Mouse (Mus musculus): ENCODE measurements at regions not wholly inside any gene's neighbourhood (a gene's known extent, or its start where the extent isn't known, plus 50 kb on each side); places are given as distances from the start of the nearest gene placed in this dataset.

GRCm38 (mm10) chr3:16941146-16941545 lies 934.9 kb upstream of the Gm5150 start:
- Histone ChIP-seq H3K4me3 (ENCODE audit: low read depth, low read length) (no peak overlapping the region), H3K4me1 (ENCODE audit: insufficient read depth) (no peaks in the 10 kb centered on the region), H3K9me3 (ENCODE audit: low read depth, low read length) (no peaks in the 10 kb centered on the region), H3K4me2 (no peak overlapping the region), H3K9ac (no peak overlapping the region), H3K27ac (ENCODE audit: low read depth) (no peak overlapping the region), H3K27me3 (ENCODE audit: insufficient read depth, low read length) (no peaks in the 10 kb centered on the region), H3K36me3 (ENCODE audit: insufficient read depth) (no peaks in the 10 kb centered on the region)
- no peak for DNase-seq
- no peak for ATAC-seq (ENCODE audit: insufficient read depth)
- WGBS, result 11% methylated on average over 4 of the region's 4 CpGs
- TF ChIP-seq CTCF (IDR thresholded peaks at IDR 0.05; ENCODE audit: low read depth), result no peak

- H3K27me3 ChIP-seq (ENCODE audit: insufficient read depth, low read length), result no peaks in the 10 kb centered on the region
- no peak overlapping the region for H3K9ac ChIP-seq
- 60% methylated on average over 6 of the region's 6 CpGs for WGBS
- no peak overlapping the region for H3K27ac ChIP-seq (ENCODE audit: low read depth)
- no peak for TF ChIP-seq CTCF (IDR thresholded peaks at IDR 0.05; ENCODE audit: low read depth)
- no peaks in the 10 kb centered on the region for H3K36me3 ChIP-seq (ENCODE audit: insufficient read depth)
- DNase-seq (no peak), ATAC-seq (ENCODE audit: insufficient read depth) (no peak)
- no peak overlapping the region for H3K4me2 ChIP-seq
- H3K9me3 ChIP-seq (ENCODE audit: low read depth, low read length), result no peaks in the 10 kb centered on the region
- H3K4me1 ChIP-seq (ENCODE audit: insufficient read depth), result no peaks in the 10 kb centered on the region
- no peak overlapping the region for H3K4me3 ChIP-seq (ENCODE audit: low read depth, low read length)
These were observed 933.3 kb upstream of the Gm5150 start for GRCm38 (mm10) chr3:16939533-16939932.

- no peak overlapping the region for H3K4me2 ChIP-seq
- WGBS, result 92% methylated on average over 5 of the region's 5 CpGs
- H3K9ac ChIP-seq, result no peak overlapping the region
- H3K27ac ChIP-seq (ENCODE audit: low read depth), result no peak overlapping the region
- no peaks in the 10 kb centered on the region for H3K27me3 ChIP-seq (ENCODE audit: insufficient read depth, low read length)
- ATAC-seq (ENCODE audit: insufficient read depth), result no peak
- no peak for DNase-seq
- no peaks in the 10 kb centered on the region for H3K4me1 ChIP-seq (ENCODE audit: insufficient read depth)
- H3K9me3 ChIP-seq (ENCODE audit: low read depth, low read length), result no peaks in the 10 kb centered on the region
- no peaks in the 10 kb centered on the region for H3K36me3 ChIP-seq (ENCODE audit: insufficient read depth)
- no peak overlapping the region for H3K4me3 ChIP-seq (ENCODE audit: low read depth, low read length)
- no peak for TF ChIP-seq CTCF (IDR thresholded peaks at IDR 0.05; ENCODE audit: low read depth)
These were observed 932.9 kb upstream of the Gm5150 start for GRCm38 (mm10) chr3:16939127-16939526.

GRCm38 (mm10) chr3:16938491-16939001 lies 932.3 kb upstream of the Gm5150 start:
- no peak overlapping the region for H3K27ac ChIP-seq (ENCODE audit: low read depth)
- H3K9me3 ChIP-seq (ENCODE audit: low read depth, low read length), result no peaks in the 10 kb centered on the region
- no peak for ATAC-seq (ENCODE audit: insufficient read depth)
- no peak for TF ChIP-seq CTCF (IDR thresholded peaks at IDR 0.05; ENCODE audit: low read depth)
- H3K27me3 ChIP-seq (ENCODE audit: insufficient read depth, low read length), result no peaks in the 10 kb centered on the region
- H3K9ac ChIP-seq, result no peak overlapping the region
- no peaks in the 10 kb centered on the region for H3K4me1 ChIP-seq (ENCODE audit: insufficient read depth)
- H3K4me3 ChIP-seq (ENCODE audit: low read depth, low read length), result no peak overlapping the region
- DNase-seq, result no peak
- WGBS, result 62% methylated on average over 11 of the region's 11 CpGs
- no peak overlapping the region for H3K4me2 ChIP-seq
- H3K36me3 ChIP-seq (ENCODE audit: insufficient read depth), result no peaks in the 10 kb centered on the region

- 55% methylated on average over 3 of the region's 3 CpGs for WGBS
- DNase-seq (no peak), ATAC-seq (ENCODE audit: insufficient read depth) (no peak)
- no peak overlapping the region for H3K9ac ChIP-seq
- no peak overlapping the region for H3K27ac ChIP-seq (ENCODE audit: low read depth)
- H3K4me1 ChIP-seq (ENCODE audit: insufficient read depth), result no peaks in the 10 kb centered on the region
- H3K4me2 ChIP-seq, result no peak overlapping the region
- no peaks in the 10 kb centered on the region for H3K36me3 ChIP-seq (ENCODE audit: insufficient read depth)
- no peaks in the 10 kb centered on the region for H3K9me3 ChIP-seq (ENCODE audit: low read depth, low read length)
- no peak overlapping the region for H3K4me3 ChIP-seq (ENCODE audit: low read depth, low read length)
- H3K27me3 ChIP-seq (ENCODE audit: insufficient read depth, low read length), result no peaks in the 10 kb centered on the region
- TF ChIP-seq CTCF (IDR thresholded peaks at IDR 0.05; ENCODE audit: low read depth), result no peak
These were observed 924.1 kb upstream of the Gm5150 start for GRCm38 (mm10) chr3:16930299-16930698.

GRCm38 (mm10) chr3:16929846-16930245 lies 923.6 kb upstream of the Gm5150 start:
- no peak for TF ChIP-seq CTCF (IDR thresholded peaks at IDR 0.05; ENCODE audit: low read depth)
- Histone ChIP-seq H3K4me1 (ENCODE audit: insufficient read depth) (no peaks in the 10 kb centered on the region), H3K4me3 (ENCODE audit: low read depth, low read length) (no peak overlapping the region), H3K4me2 (no peak overlapping the region), H3K36me3 (ENCODE audit: insufficient read depth) (no peaks in the 10 kb centered on the region), H3K9ac (no peak overlapping the region), H3K27me3 (ENCODE audit: insufficient read depth, low read length) (no peaks in the 10 kb centered on the region), H3K9me3 (ENCODE audit: low read depth, low read length) (no peaks in the 10 kb centered on the region), H3K27ac (ENCODE audit: low read depth) (no peak overlapping the region)
- ATAC-seq (ENCODE audit: insufficient read depth), result no peak
- no peak for DNase-seq
- WGBS, result 71% methylated on average over 1 of the region's 1 CpGs

GRCm38 (mm10) chr3:16924018-16924417 lies 917.8 kb upstream of the Gm5150 start:
- no peak overlapping the region for H3K4me3 ChIP-seq (ENCODE audit: low read depth, low read length)
- H3K4me2 ChIP-seq, result no peak overlapping the region
- no peaks in the 10 kb centered on the region for H3K27me3 ChIP-seq (ENCODE audit: insufficient read depth, low read length)
- no peaks in the 10 kb centered on the region for H3K9me3 ChIP-seq (ENCODE audit: low read depth, low read length)
- H3K27ac ChIP-seq (ENCODE audit: low read depth), result no peak overlapping the region
- no peaks in the 10 kb centered on the region for H3K4me1 ChIP-seq (ENCODE audit: insufficient read depth)
- DNase-seq (no peak), ATAC-seq (ENCODE audit: insufficient read depth) (no peak)
- TF ChIP-seq CTCF (IDR thresholded peaks at IDR 0.05; ENCODE audit: low read depth), result no peak
- no peak overlapping the region for H3K9ac ChIP-seq
- H3K36me3 ChIP-seq (ENCODE audit: insufficient read depth), result no peaks in the 10 kb centered on the region
